Mouse (Mus musculus): Measurements from ENCODE around the gene Ptpn5.

- TF ChIP-seq MYOG (IDR thresholded peaks at IDR 0.05; ENCODE audit: control insufficient read depth in 1 of 3, insufficient read depth in 1 of 3, insufficient read length in 2 of 3, low read depth in 2 of 3) = no peak
- no peak for TF ChIP-seq MYOD1 (IDR thresholded peaks at IDR 0.05; ENCODE audit: control insufficient read depth in 1 of 3, insufficient read length in 2 of 3, low read depth in 2 of 3)
These were observed 77.7 kb downstream of the Ptpn5 start for GRCm38 (mm10) chr7:47055744-47056143.
